Mouse (Mus musculus): ENCODE measurements at regions not wholly inside any gene's neighbourhood (a gene's known extent, or its start where the extent isn't known, plus 50 kb on each side); places are given as distances from the start of the nearest gene placed in this dataset.

DNA sequence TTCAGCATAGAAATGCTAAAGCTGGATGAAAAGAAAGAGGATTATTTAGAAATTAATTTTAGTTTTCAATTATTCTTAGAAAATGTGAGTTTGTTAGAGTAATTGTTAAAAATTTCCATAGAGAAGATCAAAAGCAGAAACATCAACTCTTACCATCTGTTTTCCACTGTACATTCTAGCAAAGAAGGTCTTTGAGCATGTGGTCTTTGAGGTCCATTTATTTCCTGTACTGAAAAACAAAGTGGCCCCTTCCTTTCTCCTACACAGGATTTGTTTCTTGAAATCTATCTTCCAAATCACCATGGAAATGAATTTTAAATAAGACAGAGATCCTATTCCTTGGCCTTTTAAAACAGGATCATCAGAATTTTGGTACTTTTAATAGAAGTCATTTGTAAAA lies 780.3 kb upstream of the Nudt12 start:
- Histone ChIP-seq H3K4me2 (no peak overlapping the region), H3K4me1 (no peaks in the 10 kb centered on the region), H3K9ac (no peak overlapping the region), H3K9me3 (no peaks in the 10 kb centered on the region), H3K4me3 (replicated peaks) (no peak overlapping the region), H3K27me3 (no peaks in the 10 kb centered on the region), H3K36me3 (replicated peaks) (no peaks in the 10 kb centered on the region), H3K27ac (no peak overlapping the region)
- ATAC-seq (ENCODE audit: low FRiP score) = no peak

- Histone ChIP-seq H3K4me2 (no peak overlapping the region), H3K4me1 (no peaks in the 10 kb centered on the region), H3K27me3 (no peaks in the 10 kb centered on the region), H3K9me3 (no peaks in the 10 kb centered on the region), H3K27ac (no peak overlapping the region), H3K9ac (no peak overlapping the region), H3K36me3 (replicated peaks) (no peaks in the 10 kb centered on the region), H3K4me3 (replicated peaks) (no peak overlapping the region)
- ATAC-seq (ENCODE audit: low FRiP score) = no peak
- WGBS = 86% methylated on average over 4 of the region's 4 CpGs
Observed at GRCm38 (mm10) chr17:59792780-59793179, 779.6 kb upstream of the Nudt12 start.

DNA sequence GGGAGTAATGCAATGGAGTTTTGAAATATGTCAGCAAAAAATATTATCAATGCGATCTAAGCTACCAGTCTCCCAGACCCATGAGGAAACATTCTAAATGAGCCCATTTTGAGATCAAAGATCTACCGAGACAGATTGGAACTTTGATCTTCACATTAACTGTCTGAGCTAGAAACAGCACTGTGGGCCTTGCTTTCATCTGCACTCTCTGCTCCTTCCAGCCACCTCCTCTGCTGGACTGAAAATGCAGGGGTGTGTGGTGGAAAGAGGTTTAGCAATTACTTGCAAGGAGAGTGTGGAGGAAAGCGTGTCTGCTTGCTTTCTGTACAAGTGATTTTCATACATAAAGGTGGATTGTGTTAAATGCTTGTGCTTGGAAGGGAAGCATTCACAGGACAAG lies 760.9 kb upstream of the Nudt12 start:
- Histone ChIP-seq H3K4me2 (no peak overlapping the region), H3K36me3 (replicated peaks) (no peaks in the 10 kb centered on the region), H3K27me3 (no peaks in the 10 kb centered on the region), H3K9ac (no peak overlapping the region), H3K27ac (no peak overlapping the region), H3K9me3 (no peaks in the 10 kb centered on the region), H3K4me1 (no peaks in the 10 kb centered on the region), H3K4me3 (replicated peaks) (no peak overlapping the region)
- 74% methylated on average over 3 of the region's 3 CpGs for WGBS
- no peak for ATAC-seq (ENCODE audit: low FRiP score)

DNA sequence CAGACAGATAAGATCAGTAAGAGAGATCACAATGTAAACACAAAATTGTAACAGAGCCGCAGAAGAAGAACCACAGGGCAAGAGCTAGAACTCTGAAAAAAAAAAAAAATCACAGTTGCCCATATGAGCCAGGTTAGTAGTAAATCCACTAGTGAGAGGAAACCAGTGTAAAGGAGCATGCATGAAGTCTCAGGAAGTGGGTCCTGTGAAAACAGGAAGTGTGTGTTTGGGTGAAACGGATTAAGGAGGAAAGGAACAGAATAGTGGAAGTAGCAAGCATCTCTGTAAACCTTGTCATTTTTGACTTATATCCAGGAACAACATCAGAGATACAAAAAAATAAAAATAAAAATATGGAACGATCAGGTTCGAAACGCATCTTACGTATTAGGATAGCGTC lies 753.4 kb upstream of the Nudt12 start:
- Histone ChIP-seq H3K4me2 (no peak overlapping the region), H3K9ac (no peak overlapping the region), H3K4me1 (no peaks in the 10 kb centered on the region), H3K27ac (no peak overlapping the region), H3K36me3 (replicated peaks) (no peaks in the 10 kb centered on the region), H3K9me3 (no peaks in the 10 kb centered on the region), H3K27me3 (no peaks in the 10 kb centered on the region), H3K4me3 (replicated peaks) (no peak overlapping the region)
- ATAC-seq (ENCODE audit: low FRiP score) = no peak
- 97% methylated on average over 7 of the region's 7 CpGs for WGBS

GRCm38 (mm10) chr17:59764486-59764885 lies 751.3 kb upstream of the Nudt12 start:
- 76% methylated on average over 2 of the region's 2 CpGs for WGBS
- no peaks in the 10 kb centered on the region for H3K27me3 ChIP-seq
- H3K36me3 ChIP-seq (replicated peaks) = no peaks in the 10 kb centered on the region
- no peaks in the 10 kb centered on the region for H3K4me1 ChIP-seq
- no peak overlapping the region for H3K27ac ChIP-seq
- no peaks in the 10 kb centered on the region for H3K9me3 ChIP-seq
- H3K4me2 ChIP-seq = no peak overlapping the region
- no peak overlapping the region for H3K4me3 ChIP-seq (replicated peaks)
- ATAC-seq (ENCODE audit: low FRiP score) = no peak
- H3K9ac ChIP-seq = no peak overlapping the region

- H3K9me3 ChIP-seq = no peaks in the 10 kb centered on the region
- no peaks in the 10 kb centered on the region for H3K4me1 ChIP-seq
- H3K27me3 ChIP-seq = no peaks in the 10 kb centered on the region
- no peak overlapping the region for H3K27ac ChIP-seq
- no peaks in the 10 kb centered on the region for H3K36me3 ChIP-seq (replicated peaks)
- WGBS = 34% methylated on average over 4 of the region's 4 CpGs
- H3K4me2 ChIP-seq = no peak overlapping the region
- no peak overlapping the region for H3K4me3 ChIP-seq (replicated peaks)
- ATAC-seq (ENCODE audit: low FRiP score) = no peak
- H3K9ac ChIP-seq = no peak overlapping the region
Observed at GRCm38 (mm10) chr17:59762068-59762467, 748.9 kb upstream of the Nudt12 start.

DNA sequence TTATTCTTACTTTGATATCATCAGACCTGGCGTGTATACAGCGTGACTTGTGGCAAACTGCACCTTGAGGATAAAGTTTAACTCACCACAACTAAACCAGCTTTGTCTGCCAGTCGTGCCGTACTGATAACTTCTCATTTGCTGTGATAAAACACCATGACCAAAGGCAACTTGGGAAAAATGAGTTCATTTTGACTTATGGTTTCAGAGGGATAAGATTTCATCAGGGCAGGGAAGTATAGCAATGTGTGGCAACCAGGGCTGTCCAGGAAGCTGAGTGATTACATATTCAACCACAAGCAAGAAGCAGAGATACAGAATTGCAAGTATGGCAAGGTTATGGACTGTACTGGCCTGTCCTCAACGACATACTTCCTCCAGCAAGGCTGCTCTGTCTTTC lies 747.7 kb upstream of the Nudt12 start:
- Histone ChIP-seq H3K36me3 (replicated peaks) (no peaks in the 10 kb centered on the region), H3K27ac (no peak overlapping the region), H3K4me1 (no peaks in the 10 kb centered on the region), H3K27me3 (no peaks in the 10 kb centered on the region), H3K4me3 (replicated peaks) (no peak overlapping the region), H3K4me2 (no peak overlapping the region), H3K9me3 (no peaks in the 10 kb centered on the region), H3K9ac (no peak overlapping the region)
- 89% methylated on average over 5 of the region's 5 CpGs for WGBS
- ATAC-seq (ENCODE audit: low FRiP score) = no peak

DNA sequence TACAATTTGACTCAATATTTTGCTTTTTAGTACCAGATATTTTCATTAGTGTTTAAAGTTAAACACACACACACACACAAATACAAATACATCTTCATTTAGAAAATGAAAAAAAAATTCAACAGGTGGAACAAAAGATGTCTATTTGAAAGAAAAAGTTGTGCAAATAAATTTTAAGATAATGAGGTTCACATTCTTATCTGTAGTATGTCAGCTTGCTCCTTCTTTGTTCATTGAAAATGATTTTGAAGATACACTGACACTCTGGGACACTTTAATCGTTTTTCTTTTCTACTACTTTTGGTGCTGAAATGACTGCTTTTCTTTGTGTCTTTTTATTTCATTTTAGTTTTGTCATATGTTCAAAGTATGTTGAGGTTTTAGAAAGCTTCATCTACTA lies 732.9 kb upstream of the Nudt12 start:
- Histone ChIP-seq H3K9ac (no peak overlapping the region), H3K36me3 (replicated peaks) (no peaks in the 10 kb centered on the region), H3K4me2 (no peak overlapping the region), H3K27ac (no peak overlapping the region), H3K27me3 (no peaks in the 10 kb centered on the region), H3K9me3 (no peaks in the 10 kb centered on the region), H3K4me3 (replicated peaks) (no peak overlapping the region), H3K4me1 (no peaks in the 10 kb centered on the region)
- WGBS = 81% methylated on average over 1 of the region's 1 CpGs
- ATAC-seq (ENCODE audit: low FRiP score) = no peak
